In genomic region chr16:97434206-97434605, GRCm38 (mm10) we compare ENCODE assay signal across 21 mouse cellular contexts. TPM values are rescaled to one million over a fixed set of nuclear protein-coding genes. Genes with fewer than 3 reads are reported as not detected.
DNase-seq lines count a peak whose midpoint lies in the region; ATAC-seq and TF ChIP-seq lines count a peak whose summit lies in the region.
"Had no signal": no experiment of that assay in that cellular context is flagged by ENCODE, and none has a peak within 500 bp of the region (broad histone marks: within the 10 kb centered on the region; RNA-seq: fewer than 3 reads in every experiment).

No protein-coding gene starts in this region.

- intact Hi-C loops in left cerebral cortex, postnatal 4 days (cut with DNase I), result no loop called here
- intact Hi-C loops in left cerebral cortex, postnatal 25 days (cut with DNase I), result loop anchor here (5.0 kb wide), 2 partner anchors 77 to 107 kb away; partner anchors contain the start of gene Bace2

- no peak for TF ChIP-seq POLR2A in brain, embryonic 14.5 days (IDR thresholded peaks at IDR 0.05; ENCODE audit: borderline replicate concordance, extremely low read depth, insufficient read depth, insufficient read length, poor library complexity, severe bottlenecking)

- ATAC-seq in erythroblast, adult 5-6 weeks (replicated peaks; ENCODE audit: low FRiP score, poor library complexity, severe bottlenecking), result no peak
- no peak for ATAC-seq in megakaryocyte, adult 5-6 weeks (ENCODE audit: poor library complexity, severe bottlenecking)
- ATAC-seq: inflammation-experienced regulatory T-cells, adult 6 months; liver, embryonic 12.5 days; midbrain, embryonic 15.5 days had no signal

- DNase-seq in left cerebral cortex, postnatal 4 days, result peak; percentile 46
- DNase-seq in left cerebral cortex, postnatal 25 days (ENCODE audit: low spot score in 2 of 2), result no peak
- DNase-seq in brain, embryonic 14.5 days (ENCODE audit: low read depth), result peak; percentile 64
- peak; percentile 12 to 13 for DNase-seq in cerebellum, adult 18-20 months
- DNase-seq in cerebellum, postnatal 14 days, result peak; percentile 54 to 76
- no peak for DNase-seq in embryo, embryonic 10.5 days (ENCODE audit: low spot score)
- DNase-seq: adrenal gland, postnatal 14 days; gastrocnemius, postnatal 25 days; heart, adult 18-20 months; heart, postnatal 14 days; kidney, adult 18-20 months; kidney, postnatal 25 days; lung, adult 18-20 months; lung, postnatal 14 days; thymus, postnatal 25 days had no signal

- no peak for TF ChIP-seq CTCF in brain, embryonic 14.5 days (IDR thresholded peaks at IDR 0.05; ENCODE audit: borderline replicate concordance, extremely low read depth, insufficient read depth, insufficient read length)

RNA-seq across cellular contexts. Expression of gene Mx1, which starts 28.5 kb away (rescaled TPM):
- 1 to 10 TPM in 1 of 2 experiments, under 1 TPM in 1; 0.38 to 2.2 TPM for total RNA-seq in left cerebral cortex, postnatal 4 days (2021)
- 1 to 10 TPM in 1 of 2 experiments, under 1 TPM in 1; 0.73 to 1.1 TPM for total RNA-seq in left cerebral cortex, postnatal 25 days (2021)
- 0.09 and 0.21 TPM in 2 replicates for polyA plus RNA-seq in brain, embryonic 14.5 days (2012; rRNA removed)
- 2.1 and 3.6 TPM in 2 replicates for total RNA-seq in erythroblast, adult 5-6 weeks (2015; ENCODE audit: low replicate concordance)
- 8.5 and 9.1 TPM in 2 replicates for total RNA-seq in erythroblast, adult 5-6 weeks (2017; ENCODE audit: low replicate concordance)
- total RNA-seq in megakaryocyte, adult 5-6 weeks (2015), result 36.6 and 48.0 TPM in 2 replicates
- 126 and 145 TPM in 2 replicates for total RNA-seq in megakaryocyte, adult 5-6 weeks (2017)
- polyA plus RNA-seq: neural tube, embryonic 14.5 days had no signal

Comparison
In these comparisons a context has a peak if more than half of its experiments do, and no peak if none do; other contexts are left out.
1. DNase-seq: peak in left cerebral cortex, postnatal 4 days (single experiment), brain, embryonic 14.5 days (single experiment), cerebellum, adult 18-20 months (2 of 2) and cerebellum, postnatal 14 days (2 of 2); none in left cerebral cortex, postnatal 25 days (0 of 2) and embryo, embryonic 10.5 days (single experiment).